Mouse (Mus musculus): Measurements from ENCODE around the gene Echdc3. TPM values are rescaled to one million over a fixed set of nuclear protein-coding genes. Genes with fewer than 3 reads are reported as not detected.

Echdc3 gene
- polyA plus RNA-seq, 1 experiment from 2014 or later = 12.0 TPM

GRCm38 (mm10) chr2:6257146-6257545 lies 44.3 kb upstream of the Echdc3 start:
- no peaks in the 10 kb centered on the region for H3K9me3 ChIP-seq (ENCODE audit: low read length)
- TF ChIP-seq EP300 (IDR thresholded peaks at IDR 0.05) (no peak), CTCF (IDR thresholded peaks at IDR 0.05) (no peak)
- peaks cover 13% of the 10 kb centered on the region for H3K4me1 ChIP-seq (ENCODE audit: insufficient read depth, low read depth, low read length)
- no peak overlapping the region for H3K9ac ChIP-seq (replicated peaks; ENCODE audit: low read depth)
- no peak overlapping the region for H3K4me3 ChIP-seq (ENCODE audit: low read depth, low read length)
- H3K27ac ChIP-seq (ENCODE audit: low read length) = peak overlapping the region; percentile 85
- H3K4me2 ChIP-seq (replicated peaks; ENCODE audit: low read depth, low read length) = no peak overlapping the region
- whole genome bisulfite sequencing = 63% methylated on average over 2 of the region's 2 CpGs
- H3K27me3 ChIP-seq (replicated peaks; ENCODE audit: insufficient read depth, low read length) = no peaks in the 10 kb centered on the region
- DNase-seq (ENCODE audit: low spot score) (no peak), ATAC-seq (no peak)
- H3K36me3 ChIP-seq (ENCODE audit: insufficient read depth, low read length) = no peaks in the 10 kb centered on the region

DNA sequence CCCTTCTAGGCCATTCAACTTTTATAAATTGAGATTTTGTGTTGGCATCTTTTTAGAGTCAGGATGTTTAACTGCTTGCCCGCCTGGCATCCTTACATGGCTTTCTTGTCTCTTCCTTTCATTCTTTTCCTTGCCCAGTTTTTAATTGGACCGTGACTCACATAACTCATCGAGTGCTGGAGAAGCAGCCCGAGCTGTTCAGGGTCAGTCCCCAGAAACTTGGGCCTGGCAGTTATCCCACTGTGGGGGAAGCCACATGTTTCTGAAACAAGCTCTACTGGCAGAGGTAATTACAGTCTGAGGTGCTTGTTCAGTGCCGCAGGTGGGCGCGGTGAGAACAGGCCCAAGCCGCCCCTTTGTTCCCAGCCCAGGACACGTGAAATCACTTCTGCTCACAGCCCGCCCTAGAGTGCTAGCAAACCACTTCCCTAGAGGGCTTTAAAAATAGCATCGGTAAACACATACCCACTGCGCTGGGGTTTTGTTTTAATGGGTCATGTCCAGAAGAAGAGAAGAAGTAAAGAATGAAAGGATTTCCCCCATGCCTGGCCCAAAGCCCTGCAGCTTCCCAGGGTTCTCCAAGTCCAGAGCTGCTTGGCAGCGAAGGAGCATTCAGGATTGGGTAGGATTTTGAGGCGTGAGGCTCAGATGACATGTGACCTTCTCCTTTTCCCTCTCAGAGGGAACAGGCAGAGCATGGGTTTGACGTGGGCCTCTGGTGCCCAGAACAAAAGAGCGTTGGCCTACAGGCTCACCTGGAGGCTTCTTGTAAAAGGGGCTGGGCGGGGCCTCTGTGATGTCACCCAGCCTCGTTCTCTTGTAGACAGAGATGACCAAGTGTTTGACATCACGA lies 43.4 kb upstream of the Echdc3 start:
- WGBS = 27% methylated on average over 19 of the region's 19 CpGs
- H3K9ac ChIP-seq (replicated peaks; ENCODE audit: low read depth) = no peak overlapping the region
- ATAC-seq (peak; percentile 95), DNase-seq (ENCODE audit: low spot score) (peak; percentile 93)
- H3K4me3 ChIP-seq (ENCODE audit: low read depth, low read length) = no peak overlapping the region
- no peaks in the 10 kb centered on the region for H3K9me3 ChIP-seq (ENCODE audit: low read length)
- 0 out of 2 replicates have a peak overlapping the region, but pooled peaks have one; percentile 6 for H3K4me2 ChIP-seq (replicated peaks; ENCODE audit: low read depth, low read length)
- TF ChIP-seq CTCF (IDR thresholded peaks at IDR 0.05) (no peak; the same call in 1 of the 2 replicates), EP300 (IDR thresholded peaks at IDR 0.05) (peak; percentile 97)
- H3K4me1 ChIP-seq (ENCODE audit: insufficient read depth, low read depth, low read length) = peaks cover 13% of the 10 kb centered on the region
- no peaks in the 10 kb centered on the region for H3K27me3 ChIP-seq (replicated peaks; ENCODE audit: insufficient read depth, low read length)
- H3K27ac ChIP-seq (ENCODE audit: low read length) = peak overlapping the region; percentile 85
- H3K36me3 ChIP-seq (ENCODE audit: insufficient read depth, low read length) = no peaks in the 10 kb centered on the region

DNA sequence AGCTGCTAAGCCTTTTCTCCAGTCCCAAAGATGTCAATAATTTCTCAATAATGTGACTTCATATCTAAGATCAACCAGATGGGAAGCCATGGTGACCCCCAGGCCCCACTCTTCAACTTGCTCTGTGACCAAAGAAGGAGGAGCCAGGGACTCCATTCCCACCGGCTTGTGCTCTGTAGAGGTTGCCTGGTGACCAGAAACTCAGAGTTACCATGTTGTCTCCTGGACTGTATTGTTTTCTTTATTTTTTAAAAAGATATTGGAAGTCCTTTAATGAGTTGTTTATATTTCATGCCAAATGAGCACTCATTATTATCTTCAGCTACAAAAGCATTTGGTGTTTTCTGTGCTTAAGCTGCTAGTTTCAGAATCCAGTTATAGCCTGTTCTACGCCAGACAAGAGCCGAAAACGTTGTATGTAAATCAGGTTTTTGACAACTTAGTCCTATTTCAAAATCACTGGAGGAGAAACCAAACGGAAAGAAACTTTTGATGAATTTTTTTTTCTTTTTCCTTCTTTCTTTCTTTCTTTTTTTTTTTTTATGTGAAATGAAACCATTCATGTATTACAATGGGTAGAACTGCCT lies 42.7 kb upstream of the Echdc3 start:
- DNase-seq (ENCODE audit: low spot score) = no peak
- WGBS = 62% methylated on average over 5 of the region's 5 CpGs
- Histone ChIP-seq H3K36me3 (ENCODE audit: insufficient read depth, low read length) (no peaks in the 10 kb centered on the region), H3K27ac (ENCODE audit: low read length) (peak overlapping the region; percentile 85), H3K4me1 (ENCODE audit: insufficient read depth, low read depth, low read length) (peaks cover 13% of the 10 kb centered on the region), H3K27me3 (replicated peaks; ENCODE audit: insufficient read depth, low read length) (no peaks in the 10 kb centered on the region), H3K9ac (replicated peaks; ENCODE audit: low read depth) (no peak overlapping the region), H3K4me3 (ENCODE audit: low read depth, low read length) (no peak overlapping the region), H3K4me2 (replicated peaks; ENCODE audit: low read depth, low read length) (no peak overlapping the region), H3K9me3 (ENCODE audit: low read length) (no peaks in the 10 kb centered on the region)
- TF ChIP-seq EP300 (IDR thresholded peaks at IDR 0.05) = no peak
- no peak for TF ChIP-seq CTCF (IDR thresholded peaks at IDR 0.05)
- no peak for ATAC-seq

DNA sequence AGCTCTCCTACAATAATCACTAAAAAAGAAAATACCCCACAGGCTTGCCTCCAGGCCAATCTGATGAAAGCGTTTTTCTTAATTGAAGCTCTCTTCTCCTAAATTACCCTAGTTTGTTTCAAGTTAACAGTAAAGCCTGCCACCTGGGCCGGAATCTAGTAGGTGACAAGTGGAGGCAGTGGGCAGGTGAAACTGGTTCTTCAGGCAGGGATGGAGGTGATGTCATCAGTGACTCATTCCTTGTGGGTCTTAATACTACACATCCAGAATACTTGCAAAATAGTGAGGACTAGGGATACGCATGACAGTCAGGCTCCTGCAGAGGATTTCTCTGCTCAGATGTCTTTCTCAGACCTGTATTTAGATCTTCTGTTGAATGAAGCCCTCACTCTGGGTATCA lies 39.7 kb upstream of the Echdc3 start:
- no peaks in the 10 kb centered on the region for H3K36me3 ChIP-seq (ENCODE audit: insufficient read depth, low read length)
- 74% methylated on average over 3 of the region's 3 CpGs for WGBS
- H3K9me3 ChIP-seq (ENCODE audit: low read length) = no peaks in the 10 kb centered on the region
- H3K9ac ChIP-seq (replicated peaks; ENCODE audit: low read depth) = no peak overlapping the region
- H3K4me3 ChIP-seq (ENCODE audit: low read depth, low read length) = no peak overlapping the region
- H3K27ac ChIP-seq (ENCODE audit: low read length) = no peak overlapping the region
- H3K4me1 ChIP-seq (ENCODE audit: insufficient read depth, low read depth, low read length) = peaks cover 13% of the 10 kb centered on the region
- H3K4me2 ChIP-seq (replicated peaks; ENCODE audit: low read depth, low read length) = no peak overlapping the region
- 0 out of 2 replicates have a peak, but pooled peaks have one; percentile 10 for TF ChIP-seq EP300 (IDR thresholded peaks at IDR 0.05)
- TF ChIP-seq CTCF (IDR thresholded peaks at IDR 0.05) = no peak
- H3K27me3 ChIP-seq (replicated peaks; ENCODE audit: insufficient read depth, low read length) = no peaks in the 10 kb centered on the region
- DNase-seq (ENCODE audit: low spot score) = peak; percentile 67
- ATAC-seq = no peak

DNA sequence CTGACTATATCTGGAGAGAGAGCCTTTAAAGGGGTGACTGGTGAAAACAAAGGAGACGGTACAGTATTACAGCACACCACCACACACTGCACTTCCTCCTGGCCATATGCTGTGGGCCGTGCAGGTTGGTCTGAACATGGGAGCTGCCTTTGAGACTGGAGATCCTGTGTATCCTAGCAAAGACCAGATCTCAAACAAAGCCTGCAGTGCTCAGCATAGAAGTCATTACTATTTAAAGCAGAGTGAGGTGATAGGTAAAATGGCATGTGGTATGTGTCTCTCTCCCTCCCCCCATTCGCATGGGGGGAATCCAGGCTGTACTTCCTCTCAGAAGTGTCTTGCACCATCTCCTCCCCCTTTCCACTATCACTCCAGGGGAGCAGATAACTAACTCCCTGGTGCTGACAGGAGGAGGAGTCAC lies 38.3 kb upstream of the Echdc3 start:
- no peak overlapping the region for H3K4me2 ChIP-seq (replicated peaks; ENCODE audit: low read depth, low read length)
- no peak overlapping the region for H3K9ac ChIP-seq (replicated peaks; ENCODE audit: low read depth)
- 40% methylated on average over 3 of the region's 3 CpGs for WGBS
- TF ChIP-seq EP300 (IDR thresholded peaks at IDR 0.05) (no peak), CTCF (IDR thresholded peaks at IDR 0.05) (no peak)
- H3K27me3 ChIP-seq (replicated peaks; ENCODE audit: insufficient read depth, low read length) = no peaks in the 10 kb centered on the region
- no peak for ATAC-seq
- H3K36me3 ChIP-seq (ENCODE audit: insufficient read depth, low read length) = no peaks in the 10 kb centered on the region
- no peak overlapping the region for H3K27ac ChIP-seq (ENCODE audit: low read length)
- 0 out of 2 replicates have a peak, but pooled peaks cover 4% of the 10 kb centered on the region for H3K9me3 ChIP-seq (ENCODE audit: low read length)
- 0 out of 2 replicates have a peak, but pooled peaks cover 2% of the 10 kb centered on the region for H3K4me1 ChIP-seq (ENCODE audit: insufficient read depth, low read depth, low read length)
- H3K4me3 ChIP-seq (ENCODE audit: low read depth, low read length) = no peak overlapping the region
- DNase-seq (ENCODE audit: low spot score) = no peak

DNA sequence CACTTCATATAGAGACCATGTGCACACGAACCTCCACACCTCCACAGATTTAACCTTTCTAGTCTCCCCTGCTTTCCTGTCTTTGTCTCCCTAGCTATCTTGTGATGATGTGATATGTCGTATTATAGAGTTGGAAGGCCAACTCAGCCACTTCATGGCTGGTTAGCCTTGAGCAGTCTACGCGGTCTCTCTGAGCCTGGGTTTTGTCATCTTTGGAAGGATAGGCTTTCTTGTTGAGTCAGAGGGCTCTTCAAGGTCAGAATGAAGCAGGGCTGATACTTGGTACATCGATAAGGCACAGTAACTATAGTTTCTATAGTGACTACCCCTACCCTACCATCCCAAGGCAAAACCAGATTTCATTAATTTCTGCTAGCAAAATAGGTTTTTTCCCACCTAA lies 28.6 kb upstream of the Echdc3 start:
- WGBS = 89% methylated on average over 5 of the region's 5 CpGs
- Histone ChIP-seq H3K9me3 (ENCODE audit: low read length) (0 out of 2 replicates have a peak, but pooled peaks cover 1% of the 10 kb centered on the region), H3K36me3 (ENCODE audit: insufficient read depth, low read length) (no peaks in the 10 kb centered on the region), H3K9ac (replicated peaks; ENCODE audit: low read depth) (no peak overlapping the region), H3K4me3 (ENCODE audit: low read depth, low read length) (no peak overlapping the region), H3K27ac (ENCODE audit: low read length) (no peak overlapping the region), H3K4me2 (replicated peaks; ENCODE audit: low read depth, low read length) (no peak overlapping the region), H3K27me3 (replicated peaks; ENCODE audit: insufficient read depth, low read length) (no peaks in the 10 kb centered on the region), H3K4me1 (ENCODE audit: insufficient read depth, low read depth, low read length) (no peaks in the 10 kb centered on the region)
- DNase-seq (ENCODE audit: low spot score) = no peak
- TF ChIP-seq EP300 (IDR thresholded peaks at IDR 0.05) (no peak), CTCF (IDR thresholded peaks at IDR 0.05) (no peak)
- no peak for ATAC-seq
